In the genomic region with DNA sequence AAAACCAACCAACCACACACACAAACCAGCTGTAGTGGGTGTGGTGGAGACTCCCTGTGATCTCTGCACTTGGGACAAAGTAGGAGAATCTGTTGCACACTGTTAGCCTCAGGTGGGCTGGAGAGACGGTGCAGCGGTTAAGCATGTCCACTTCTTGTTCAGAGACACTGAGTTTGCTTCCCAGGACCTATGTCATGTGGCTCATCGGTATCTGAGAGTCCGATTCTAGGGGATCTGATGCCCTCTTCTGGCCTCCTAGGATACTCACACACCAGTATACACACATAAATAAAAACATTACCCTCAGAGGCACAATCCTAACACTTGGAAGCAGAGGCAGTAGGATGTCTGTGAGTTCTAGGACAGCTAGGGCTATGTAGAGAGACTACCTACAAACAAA, we compare ENCODE assay signal across 12 mouse cellular contexts. TPM values are rescaled to one million over a fixed set of nuclear protein-coding genes. Genes with fewer than 3 reads are reported as not detected.
A peak's percentile ranks its signal among the peaks of the same experiment; 100 is the strongest.
DNase-seq lines count a peak whose midpoint lies in the region; ATAC-seq and TF ChIP-seq lines count a peak whose summit lies in the region.
"Had no signal": no experiment of that assay in that cellular context is flagged by ENCODE, and none has a peak within 500 bp of the region (broad histone marks: within the 10 kb centered on the region; RNA-seq: fewer than 3 reads in every experiment).

No protein-coding gene starts in this region.

- no peak overlapping the region for H3K4me2 ChIP-seq in hindbrain, postnatal 0 days (ENCODE audit: low read depth, low read length)
- no peak overlapping the region for H3K4me2 ChIP-seq in intestine, embryonic 15.5 days (replicated peaks)
- H3K4me2 ChIP-seq: embryonic facial prominence, embryonic 13.5 days; heart, embryonic 15.5 days; limb, embryonic 15.5 days had no signal

- no peak for ATAC-seq in hindbrain, postnatal 0 days
- ATAC-seq in intestine, embryonic 15.5 days, result peak; percentile 48; the same call in 1 of the 2 replicates
- ATAC-seq: midbrain, embryonic 16.5 days had no signal

- no peak overlapping the region for H3K9ac ChIP-seq in hindbrain, postnatal 0 days (replicated peaks; ENCODE audit: low read length)
- H3K9ac ChIP-seq in intestine, embryonic 15.5 days, result no peak overlapping the region
- H3K9ac ChIP-seq: embryonic facial prominence, embryonic 13.5 days; heart, embryonic 15.5 days; limb, embryonic 15.5 days had no signal

- H3K9me3 ChIP-seq in hindbrain, postnatal 0 days (ENCODE audit: low read length), result no peaks in the 10 kb centered on the region
- H3K9me3 ChIP-seq in hindbrain, embryonic 10.5 days, result peaks cover 6% of the 10 kb centered on the region
- no peaks in the 10 kb centered on the region for H3K9me3 ChIP-seq in intestine, embryonic 15.5 days
- H3K9me3 ChIP-seq: embryonic facial prominence, embryonic 13.5 days; heart, embryonic 15.5 days; limb, embryonic 15.5 days had no signal

- peak; percentile 48 for TF ChIP-seq CTCF in hindbrain, postnatal 0 days (IDR thresholded peaks at IDR 0.05; ENCODE audit: low read depth)

- DNase-seq in hindbrain, postnatal 0 days (ENCODE audit: low spot score), result peak; percentile 37
- DNase-seq in hindbrain, embryonic 10.5 days (ENCODE audit: low spot score), result no peak
- peak; percentile 15 for DNase-seq in thymus, postnatal 0 days (ENCODE audit: low spot score)
- no peak for DNase-seq in thymus, postnatal 10 days (ENCODE audit: low spot score in 2 of 2)
- no peak for DNase-seq in urinary bladder, adult 18-20 months (ENCODE audit: low spot score in 2 of 2)
- DNase-seq in lung, postnatal 14 days, result no peak
- DNase-seq in cerebellum, adult 11-12 months, result no peak

- peak overlapping the region; percentile 6; the same call in 1 of the 2 replicates for H3K27ac ChIP-seq in hindbrain, postnatal 0 days
- H3K27ac ChIP-seq in hindbrain, embryonic 10.5 days, result no peak overlapping the region
- no peak overlapping the region for H3K27ac ChIP-seq in intestine, embryonic 15.5 days
- H3K27ac ChIP-seq: embryonic facial prominence, embryonic 13.5 days; heart, embryonic 15.5 days; limb, embryonic 15.5 days had no signal

- H3K27me3 ChIP-seq in hindbrain, postnatal 0 days (ENCODE audit: insufficient read depth, low read length), result no peaks in the 10 kb centered on the region
- H3K27me3 ChIP-seq in hindbrain, embryonic 10.5 days (ENCODE audit: insufficient read depth, poor library complexity, severe bottlenecking), result no peaks in the 10 kb centered on the region
- no peaks in the 10 kb centered on the region for H3K27me3 ChIP-seq in intestine, embryonic 15.5 days (replicated peaks)
- H3K27me3 ChIP-seq: embryonic facial prominence, embryonic 13.5 days; heart, embryonic 15.5 days; limb, embryonic 15.5 days had no signal

- peaks cover 14% of the 10 kb centered on the region for H3K4me1 ChIP-seq in hindbrain, postnatal 0 days (ENCODE audit: insufficient read depth, low read length)
- H3K4me1 ChIP-seq in hindbrain, embryonic 10.5 days (replicated peaks), result peaks cover 34% of the 10 kb centered on the region
- H3K4me1 ChIP-seq in intestine, embryonic 15.5 days (replicated peaks), result peaks cover 19% of the 10 kb centered on the region

- H3K4me3 ChIP-seq in hindbrain, postnatal 0 days (ENCODE audit: low read length), result no peak overlapping the region
- no peak overlapping the region for H3K4me3 ChIP-seq in hindbrain, embryonic 10.5 days
- H3K4me3 ChIP-seq in intestine, embryonic 15.5 days (replicated peaks), result no peak overlapping the region
- H3K4me3 ChIP-seq: embryonic facial prominence, embryonic 13.5 days; heart, embryonic 15.5 days; limb, embryonic 15.5 days had no signal

- 78% methylated on average over 4 of the region's 4 CpGs for WGBS in hindbrain, postnatal 0 days
- WGBS in hindbrain, embryonic 10.5 days, result 81% methylated on average over 4 of the region's 4 CpGs
- 68% methylated on average over 4 of the region's 4 CpGs for WGBS in intestine, embryonic 15.5 days

- H3K36me3 ChIP-seq in hindbrain, postnatal 0 days (ENCODE audit: insufficient read depth, low read length), result peaks cover 28% of the 10 kb centered on the region
- peaks cover 100% of the 10 kb centered on the region for H3K36me3 ChIP-seq in hindbrain, embryonic 10.5 days
- H3K36me3 ChIP-seq in intestine, embryonic 15.5 days, result no peaks in the 10 kb centered on the region
- H3K36me3 ChIP-seq: heart, embryonic 15.5 days had no signal

RNA-seq across cellular contexts. Expression of gene Syt11, which starts 20.7 kb away (rescaled TPM):
- total RNA-seq in hindbrain, postnatal 0 days (2014; rRNA removed), result 201 and 216 TPM in 2 replicates
- 265 and 273 TPM in 2 replicates for polyA plus RNA-seq in hindbrain, postnatal 0 days (2015; fragmentation: Nextera tagmentation; extraction: Ambion mirVana)
- 112 and 147 TPM in 2 replicates for polyA plus RNA-seq in hindbrain, embryonic 10.5 days (2016; fragmentation: Nextera tagmentation; extraction: Ambion mirVana)
- 1.7 TPM in 2 replicates for polyA plus RNA-seq in thymus, postnatal 0 days (2015; fragmentation: Nextera tagmentation; extraction: Ambion mirVana)
- 20.3 and 22.2 TPM in 2 replicates for polyA plus RNA-seq in intestine, embryonic 15.5 days (2015; fragmentation: Nextera tagmentation; extraction: Ambion mirVana)

RNA-seq across cellular contexts. Expression of gene Rit1, which starts 37.6 kb away (rescaled TPM):
- 55.6 and 76.7 TPM in 2 replicates for total RNA-seq in hindbrain, postnatal 0 days (2014; rRNA removed)
- 68.7 and 69.3 TPM in 2 replicates for polyA plus RNA-seq in hindbrain, postnatal 0 days (2015; fragmentation: Nextera tagmentation; extraction: Ambion mirVana)
- polyA plus RNA-seq in hindbrain, embryonic 10.5 days (2016; fragmentation: Nextera tagmentation; extraction: Ambion mirVana), result 35.7 and 48.5 TPM in 2 replicates
- 55.5 and 55.6 TPM in 2 replicates for polyA plus RNA-seq in thymus, postnatal 0 days (2015; fragmentation: Nextera tagmentation; extraction: Ambion mirVana)
- 44.9 and 52.7 TPM in 2 replicates for polyA plus RNA-seq in intestine, embryonic 15.5 days (2015; fragmentation: Nextera tagmentation; extraction: Ambion mirVana)

Comparison
In these comparisons a context has a peak if more than half of its experiments do, and no peak if none do; other contexts are left out.
1. DNase-seq: peak in hindbrain, postnatal 0 days (single experiment) and thymus, postnatal 0 days (single experiment); none in hindbrain, embryonic 10.5 days (single experiment), thymus, postnatal 10 days (0 of 2), urinary bladder, adult 18-20 months (0 of 2), lung, postnatal 14 days (single experiment) and cerebellum, adult 11-12 months (single experiment).